ENCODE assay signal across 8 mouse cellular contexts in the genomic region with DNA sequence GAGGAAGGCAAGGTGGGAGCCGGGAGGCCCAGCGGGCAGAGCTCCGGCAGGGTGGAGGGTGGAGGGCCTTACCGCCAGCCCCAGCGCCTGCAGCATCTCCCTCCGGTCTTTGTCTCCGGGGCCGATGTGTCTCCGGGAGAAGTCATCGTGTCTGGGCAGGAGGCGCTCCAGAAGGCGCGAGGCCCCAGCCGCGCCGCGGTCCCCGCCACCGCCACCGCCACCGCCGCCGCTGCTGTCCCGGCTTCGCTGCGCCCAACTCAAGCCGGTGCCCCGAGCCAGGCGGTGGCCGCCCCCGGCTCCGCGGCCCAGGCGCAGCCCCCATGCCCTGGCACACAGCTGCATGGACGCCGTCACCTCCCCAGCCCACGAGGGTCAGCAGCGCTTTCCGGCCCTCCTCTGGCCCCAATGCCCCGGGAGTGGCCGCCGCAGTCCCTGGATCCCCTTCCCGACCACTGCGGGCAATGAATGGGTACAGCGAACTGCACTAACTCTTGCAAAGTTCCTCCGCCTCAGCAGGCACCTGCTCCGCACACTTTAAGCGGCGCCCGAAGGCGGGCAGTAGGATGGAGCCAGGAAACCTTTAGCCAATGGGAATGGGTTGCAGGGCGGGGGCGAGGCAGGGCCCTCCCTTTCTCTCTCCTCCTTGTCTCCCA. TPM values are rescaled to one million over a fixed set of nuclear protein-coding genes. Genes with fewer than 3 reads are reported as not detected.
DNase-seq lines count a peak whose midpoint lies in the region; ATAC-seq and TF ChIP-seq lines count a peak whose summit lies in the region.

TSS of gene Gldc (minus strand) at position 511 of the 653 bp plus-strand sequence.

- no peak within 1 kb of the TSS for H3K27ac ChIP-seq in embryonic facial prominence, embryonic 12.5 days
- H3K27ac ChIP-seq in limb, embryonic 13.5 days = no peak within 1 kb of the TSS
- H3K27ac ChIP-seq in midbrain, postnatal 0 days (ENCODE audit: low read depth, low read length) = peak within 1 kb of the TSS; percentile 65

- H3K27me3 ChIP-seq in embryonic facial prominence, embryonic 12.5 days = peaks cover 29% of the 10 kb centered on the region
- H3K27me3 ChIP-seq in limb, embryonic 13.5 days = peaks cover 37% of the 10 kb centered on the region
- H3K27me3 ChIP-seq in midbrain, postnatal 0 days (ENCODE audit: insufficient read depth, low read length) = peaks cover 9% of the 10 kb centered on the region

- peak; percentile 93 for ATAC-seq in embryonic facial prominence, embryonic 12.5 days (ENCODE audit: insufficient number of reproducible peaks, insufficient read depth, low FRiP score, low TSS enrichment)
- peak; percentile 95 for ATAC-seq in limb, embryonic 13.5 days (ENCODE audit: low FRiP score, low read depth)
- ATAC-seq in midbrain, postnatal 0 days (ENCODE audit: low FRiP score) = peak; percentile 90

- no peak for TF ChIP-seq CTCF in midbrain, postnatal 0 days (IDR thresholded peaks at IDR 0.05)

- H3K4me2 ChIP-seq in embryonic facial prominence, embryonic 12.5 days (replicated peaks) = peak within 1 kb of the TSS; percentile 100
- peak within 1 kb of the TSS; percentile 100 for H3K4me2 ChIP-seq in limb, embryonic 13.5 days (replicated peaks)
- peak within 1 kb of the TSS; percentile 100 for H3K4me2 ChIP-seq in midbrain, postnatal 0 days (ENCODE audit: low read depth, low read length, poor library complexity, severe bottlenecking)

- no peaks in the 10 kb centered on the region for H3K9me3 ChIP-seq in embryonic facial prominence, embryonic 12.5 days
- peaks cover 3% of the 10 kb centered on the region; the same call in 1 of the 2 replicates for H3K9me3 ChIP-seq in limb, embryonic 13.5 days
- H3K9me3 ChIP-seq in midbrain, postnatal 0 days (ENCODE audit: low read length) = 0 out of 2 replicates have a peak, but pooled peaks cover 4% of the 10 kb centered on the region

- DNase-seq in gastrocnemius, adult 18-20 months (ENCODE audit: low spot score) = peak; percentile 25
- no peak for DNase-seq in gastrocnemius, adult 8-10 months (ENCODE audit: low spot score in 2 of 2)
- peak; percentile 11 to 23 for DNase-seq in heart, adult 9 months (ENCODE audit: low spot score in 2 of 2)
- DNase-seq in kidney, adult 9 months = peak; percentile 71
- peak; percentile 80 for DNase-seq in midbrain, postnatal 0 days (ENCODE audit: low spot score)
- peak; percentile 62 for DNase-seq in testis, postnatal 14 days (ENCODE audit: low spot score)

- H3K36me3 ChIP-seq in embryonic facial prominence, embryonic 12.5 days = no peaks in the 10 kb centered on the region
- H3K36me3 ChIP-seq in limb, embryonic 13.5 days = no peaks in the 10 kb centered on the region
- no peaks in the 10 kb centered on the region for H3K36me3 ChIP-seq in midbrain, postnatal 0 days (ENCODE audit: insufficient read depth, low read length)

- H3K4me1 ChIP-seq in embryonic facial prominence, embryonic 12.5 days = 0 out of 2 replicates have a peak, but pooled peaks cover 3% of the 10 kb centered on the region
- H3K4me1 ChIP-seq in limb, embryonic 13.5 days = peaks cover 9% of the 10 kb centered on the region; the same call in 1 of the 2 replicates
- H3K4me1 ChIP-seq in midbrain, postnatal 0 days (ENCODE audit: insufficient read depth, low read length) = no peaks in the 10 kb centered on the region

- under 1% methylated on average over 32 of the region's 53 CpGs for WGBS in embryonic facial prominence, embryonic 12.5 days
- under 1% methylated on average over 39 of the region's 53 CpGs for WGBS in limb, embryonic 13.5 days
- 2% methylated on average over 44 of the region's 53 CpGs for WGBS in midbrain, postnatal 0 days

- peak within 1 kb of the TSS; percentile 43 for H3K9ac ChIP-seq in embryonic facial prominence, embryonic 12.5 days
- peak within 1 kb of the TSS; percentile 64 for H3K9ac ChIP-seq in limb, embryonic 13.5 days
- H3K9ac ChIP-seq in midbrain, postnatal 0 days (replicated peaks; ENCODE audit: low read length, poor library complexity, severe bottlenecking) = peak within 1 kb of the TSS; percentile 34

- H3K4me3 ChIP-seq in embryonic facial prominence, embryonic 12.5 days = peak within 1 kb of the TSS; percentile 60
- H3K4me3 ChIP-seq in limb, embryonic 13.5 days = peak within 1 kb of the TSS; percentile 59
- H3K4me3 ChIP-seq in midbrain, postnatal 0 days (ENCODE audit: low read depth, low read length) = peak within 1 kb of the TSS; percentile 59

RNA-seq across cellular contexts. Expression of gene Gldc, which starts in this region (rescaled TPM):
- under 1 TPM; 0.14 to 0.17 TPM for total RNA-seq in gastrocnemius, adult 18-20 months (2021)
- total RNA-seq in gastrocnemius, adult 8-10 months (2022) = under 1 TPM in 1 of 4 experiments, not detected in 3; 0.08 TPM
- polyA plus RNA-seq in embryonic facial prominence, embryonic 12.5 days (2016; fragmentation: Nextera tagmentation; extraction: Ambion mirVana) = 8.1 and 9.2 TPM in 2 replicates
- 1.9 and 2.3 TPM in 2 replicates for polyA plus RNA-seq in limb, embryonic 13.5 days (2015; fragmentation: Nextera tagmentation; extraction: Ambion mirVana)
- 9.2 and 9.6 TPM in 2 replicates for total RNA-seq in midbrain, postnatal 0 days (2014; rRNA removed)
- polyA plus RNA-seq in midbrain, postnatal 0 days (2015; fragmentation: Nextera tagmentation; extraction: Ambion mirVana) = 5.4 TPM in 2 replicates

Comparison
In these comparisons a context has a peak if more than half of its experiments do, and no peak if none do; other contexts are left out.
1. Peak in DNase-seq in gastrocnemius, adult 18-20 months; RNA of the gene not detected or under 1 TPM.
2. DNase-seq: peak in heart, adult 9 months (2 of 2), kidney, adult 9 months (single experiment), midbrain, postnatal 0 days (single experiment) and testis, postnatal 14 days (single experiment); none in gastrocnemius, adult 8-10 months (0 of 2).
3. Peak in every context shown above with its lines, with median percentiles within 50 percentile points of each other: ATAC-seq, H3K4me2 ChIP-seq, H3K4me3 ChIP-seq and H3K9ac ChIP-seq.